Mouse (Mus musculus) layer of hippocampus, postnatal 10 days (tissue): ENCODE measurements around the gene Trmt44. TPM values are rescaled to one million over a fixed set of nuclear protein-coding genes. Genes with fewer than 3 reads are reported as not detected.
A peak's percentile ranks its signal among the peaks of the same experiment; 100 is the strongest.

ENCODE experiments used
- DNase-seq, 2 experiments: peaks; one replicate each; pipeline ENCODE4 v3.0.0; 2021; ENCODE audit warnings: low spot score in 2 of 2
- total RNA-seq, 2 experiments: library from RNA; stranded (reverse); gene quantifications; 2 replicates each; pipeline ENCODE4 v1.2.3; 2021

Gene Trmt44
- total RNA-seq, 2 experiments from 2014 or later: 8.3 to 9.5 TPM

DNA sequence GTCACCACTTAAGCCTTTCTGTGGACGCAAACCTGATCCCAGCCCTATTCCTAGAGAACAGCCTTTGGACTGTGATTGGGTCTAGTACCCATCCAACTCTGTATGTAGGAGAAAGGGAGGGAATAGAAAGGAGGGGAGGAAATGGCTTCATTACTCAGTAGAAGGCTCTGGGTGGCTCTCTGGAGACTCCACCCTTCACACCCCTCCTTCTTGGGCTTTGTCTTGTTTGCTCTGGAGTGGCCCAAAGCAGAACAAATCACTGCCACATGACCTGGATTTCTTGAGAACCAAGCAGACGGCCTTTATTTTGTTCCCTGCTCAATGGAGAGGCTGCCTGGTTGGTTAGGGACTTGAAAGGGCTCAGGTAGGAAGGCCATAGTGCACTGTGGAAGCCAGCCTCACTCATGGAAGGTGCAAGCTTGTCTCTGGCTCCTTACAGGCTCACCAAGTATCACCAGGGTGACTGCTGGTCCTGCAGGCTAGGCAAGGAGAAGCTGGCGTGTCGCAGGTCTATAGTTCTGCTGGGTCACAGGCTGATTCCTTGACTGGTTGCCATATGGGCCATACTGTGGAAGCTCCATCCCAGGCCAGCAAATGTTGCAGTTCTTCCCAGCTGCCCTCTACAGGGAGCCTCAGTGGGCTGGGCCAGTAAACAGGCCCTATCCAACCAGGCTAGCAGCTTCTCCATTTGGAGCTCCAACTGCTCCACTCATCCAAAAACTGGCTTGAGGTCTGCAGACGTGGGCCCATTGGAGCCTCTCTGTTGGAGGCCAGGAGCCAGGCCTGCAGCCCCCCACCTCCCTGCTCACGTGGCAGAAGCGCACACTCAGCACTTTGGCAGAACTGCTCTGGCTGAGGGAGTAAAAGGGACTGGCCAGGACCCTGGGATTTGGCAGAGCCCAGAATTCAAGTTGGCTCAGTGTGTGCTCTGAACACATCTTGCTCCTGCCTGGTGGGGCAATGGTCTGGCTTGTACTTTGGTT is 22.7 kb downstream of the Trmt44 start:
- peak; percentile 40 to 56 for DNase-seq

DNA sequence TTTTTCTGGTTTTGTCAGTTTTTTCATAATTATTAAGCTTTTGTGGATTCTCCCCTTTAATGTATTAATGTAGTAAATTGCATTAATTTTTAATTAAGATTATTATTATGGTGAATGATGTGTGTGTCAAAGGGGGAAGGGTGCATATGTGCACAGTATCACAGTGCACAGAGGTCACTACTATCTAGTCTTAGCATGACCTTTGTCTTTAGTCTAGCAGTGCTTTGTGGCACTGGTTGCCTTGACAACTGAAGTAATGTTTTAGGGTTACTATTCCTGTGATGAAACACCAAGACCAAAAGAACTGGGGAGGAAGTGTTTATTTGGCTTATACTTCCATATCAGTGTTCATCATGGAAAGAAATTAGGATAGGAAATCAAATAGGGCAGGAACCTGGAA is 28.7 kb downstream of the Trmt44 start:
- DNase-seq: no peak

DNA sequence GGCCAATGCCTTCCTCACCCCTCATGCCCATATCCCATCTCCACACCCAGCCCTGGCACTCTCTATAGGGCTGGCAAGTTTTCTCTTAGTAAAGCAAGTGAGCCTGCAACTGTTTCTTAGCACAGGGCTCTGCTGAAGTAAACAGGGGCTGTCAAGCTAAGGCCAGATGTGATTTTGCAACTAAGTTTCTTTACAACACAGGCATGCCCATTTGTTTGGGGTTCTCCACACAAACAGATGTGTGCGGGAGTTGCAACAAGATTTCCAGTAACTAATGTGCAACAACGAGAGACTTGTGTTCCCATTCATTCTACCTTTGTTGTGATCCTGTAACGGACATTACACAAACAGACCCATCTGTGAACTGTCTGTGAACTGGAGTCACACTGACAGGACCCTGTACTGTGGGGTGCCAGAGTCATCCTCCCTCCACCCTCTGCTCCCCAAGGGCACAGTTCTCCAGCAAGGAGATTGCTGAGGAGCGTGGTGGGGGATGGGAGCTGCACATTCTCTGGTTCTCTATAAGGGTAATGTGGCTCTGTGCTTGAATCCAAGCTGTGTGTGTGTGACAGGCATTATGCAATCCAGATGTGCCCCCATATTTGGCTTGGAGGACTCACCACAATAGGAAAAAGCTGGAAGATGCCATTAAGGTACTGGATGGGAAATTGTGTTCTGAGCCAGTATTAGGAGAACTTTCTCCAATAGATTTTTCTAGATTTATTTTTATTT is 33.6 kb downstream of the Trmt44 start:
- DNase-seq: no peak

- DNase-seq: no peak
Measured at GRCm38 (mm10) chr5:35540555-35540954, 34.3 kb downstream of the Trmt44 start.

GRCm38 (mm10) chr5:35539576-35539975 is 35.3 kb downstream of the Trmt44 start:
- DNase-seq: no peak

GRCm38 (mm10) chr5:35538022-35538421 is 36.8 kb downstream of the Trmt44 start:
- DNase-seq: no peak

- no peak for DNase-seq
Measured at GRCm38 (mm10) chr5:35537474-35537873, 37.4 kb downstream of the Trmt44 start.

DNA sequence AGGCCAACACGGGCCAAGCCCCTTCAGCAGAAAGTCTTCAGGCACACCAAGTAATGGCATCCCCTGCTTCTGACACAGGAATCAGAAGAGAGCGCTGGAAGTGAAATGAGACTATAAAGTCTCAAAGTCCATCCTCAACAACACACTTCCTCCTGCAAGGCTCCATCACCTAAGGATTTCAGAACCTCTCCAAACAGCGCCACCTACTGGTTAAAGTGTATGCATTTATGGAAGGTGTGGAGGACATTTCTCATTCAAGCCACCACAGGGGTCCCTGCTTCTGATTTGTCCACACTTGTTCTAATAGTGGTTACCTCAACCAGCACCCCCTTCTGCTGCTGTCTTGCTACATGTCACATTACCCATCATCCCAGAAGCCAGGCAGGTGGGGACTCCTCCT is 38.6 kb downstream of the Trmt44 start:
- DNase-seq: no peak

GRCm38 (mm10) chr5:35531586-35531985 is 43.3 kb downstream of the Trmt44 start:
- no peak for DNase-seq

DNA sequence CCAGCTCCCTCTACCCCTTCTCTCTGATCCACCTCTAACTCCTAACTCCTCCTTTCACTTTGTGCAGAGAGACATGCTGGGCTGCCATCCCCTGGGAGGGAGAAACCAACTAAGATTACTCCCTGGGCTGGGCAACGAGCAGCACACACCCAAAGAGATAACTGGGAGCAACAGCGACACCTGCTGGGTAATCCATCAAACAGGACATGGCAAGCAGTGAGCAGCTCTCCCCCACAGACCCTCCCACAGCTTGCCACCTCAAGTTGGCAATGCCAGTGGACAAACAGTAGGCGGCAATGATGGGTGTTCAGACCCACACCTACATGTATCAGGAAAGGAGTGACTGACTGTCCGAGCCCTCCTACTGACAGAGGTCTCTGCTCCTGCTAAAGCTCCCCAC is 44.4 kb downstream of the Trmt44 start:
- DNase-seq: peak; percentile 72

DNA sequence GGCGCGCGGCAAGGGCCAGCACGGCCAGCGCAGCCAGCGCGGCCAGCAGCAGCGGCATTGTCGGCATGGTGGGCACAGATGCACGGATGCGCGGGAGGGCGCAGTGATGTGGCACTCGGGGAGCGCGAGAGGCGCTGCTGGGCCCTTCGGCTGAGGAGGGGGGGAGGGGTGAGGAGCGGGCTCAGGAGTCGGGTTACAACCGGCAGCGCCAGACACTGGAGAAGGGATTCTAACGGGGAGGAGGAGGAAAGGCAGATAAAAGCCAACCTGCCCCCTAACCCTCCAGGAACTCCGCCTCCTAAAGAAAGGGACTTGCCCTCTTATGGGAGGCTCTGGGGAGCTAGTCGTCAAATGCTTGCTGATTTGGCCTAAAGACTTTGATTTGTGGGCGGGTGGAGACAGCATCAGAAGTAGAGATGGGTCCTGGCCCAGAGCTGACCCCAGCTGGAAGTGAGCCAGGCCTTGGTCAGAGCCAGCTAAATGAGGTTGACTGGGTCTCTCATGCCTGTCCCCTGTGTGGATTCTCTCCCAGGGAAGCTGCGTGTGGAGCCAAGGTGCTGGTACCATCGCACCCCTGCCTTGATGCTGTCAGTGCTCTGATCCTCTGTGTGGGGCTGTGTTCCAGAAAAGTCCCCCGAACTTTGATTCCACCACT is 49.3 kb downstream of the Trmt44 start, which contains the start of gene Cpz:
Gene Cpz (minus strand): TSS at position 230 of the 655 bp plus-strand sequence.
- DNase-seq: no peak

- no peak for DNase-seq
Measured at GRCm38 (mm10) chr5:35524381-35524780, 50.5 kb downstream of the Trmt44 start.

DNA sequence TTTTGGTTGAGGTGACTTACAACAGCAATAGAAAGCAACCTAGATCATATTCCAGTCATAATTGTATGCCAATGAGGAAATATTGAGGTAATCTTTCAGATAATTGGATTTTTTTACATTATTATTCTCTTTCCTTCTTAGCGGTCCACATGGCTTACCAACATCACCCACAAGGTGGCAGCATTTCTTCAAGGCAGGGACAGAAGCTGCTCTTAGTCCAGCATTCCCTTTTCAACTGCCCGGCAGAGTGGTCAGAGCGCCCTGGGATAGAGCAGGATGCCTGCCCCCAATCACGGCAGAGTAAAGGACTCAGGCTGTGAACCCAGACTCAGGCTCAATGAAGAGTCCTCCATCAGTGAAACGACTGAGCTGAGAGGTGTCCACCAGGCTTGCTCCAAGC is 51.1 kb downstream of the Trmt44 start:
- DNase-seq: peak; percentile 82 to 83

DNA sequence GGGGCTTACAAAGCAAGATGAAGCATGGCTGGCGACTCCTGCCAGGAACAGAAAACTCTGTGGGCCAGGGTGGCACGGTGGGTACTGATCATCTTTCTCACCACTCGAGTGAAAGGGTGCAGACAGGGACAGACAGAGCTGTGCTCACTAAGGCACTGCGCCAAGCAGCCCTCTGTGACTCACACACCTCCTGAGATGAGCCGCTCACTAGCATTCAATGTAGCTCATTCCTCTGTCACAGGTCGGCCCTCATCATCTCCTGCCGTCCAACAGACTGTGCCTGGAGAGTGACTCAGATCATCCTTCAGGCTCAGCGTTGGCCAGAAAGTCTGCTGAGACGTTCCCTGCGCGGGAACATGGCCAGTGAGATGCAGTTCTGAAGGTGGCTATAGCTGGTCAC is 58.1 kb downstream of the Trmt44 start:
- DNase-seq: no peak

DNA sequence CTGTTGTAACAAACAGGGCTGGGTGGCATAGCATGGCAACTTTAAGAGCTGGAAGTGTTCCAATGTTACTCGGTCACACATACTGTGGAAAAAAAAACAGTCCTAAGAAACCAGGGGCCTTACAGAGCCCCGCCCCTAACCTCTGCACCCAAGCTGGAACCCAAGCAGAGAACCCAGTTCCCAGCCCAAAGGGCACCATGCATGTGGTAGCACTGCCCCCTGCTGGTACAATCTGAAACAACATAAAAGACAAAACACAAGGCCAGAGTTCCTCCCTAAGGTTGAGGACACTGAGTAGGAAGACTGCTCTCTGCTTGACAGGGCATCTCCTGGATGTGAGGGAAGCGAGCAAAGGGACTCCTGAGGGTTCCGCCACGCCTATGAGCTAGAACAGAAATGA is 64.3 kb downstream of the Trmt44 start:
- DNase-seq: peak; percentile 77 to 82

Other genes starting within 250 kb of the Trmt44 start
- not detected for gene Hmx1, start 186.0 kb downstream of the Trmt44 start, total RNA-seq
- 1 to 10 TPM; 1.3 to 1.6 TPM for gene Cpz, start 49.4 kb downstream of the Trmt44 start, total RNA-seq
- gene Acox3, start 8.0 kb upstream of the Trmt44 start, total RNA-seq: 10 to 100 TPM; 26.8 to 31.6 TPM
- gene Htra3, start 104.7 kb upstream of the Trmt44 start, total RNA-seq: 10 to 100 TPM; 15.4 to 18.2 TPM
- 1 to 10 TPM; 2.5 TPM for gene Sh3tc1, start 164.9 kb upstream of the Trmt44 start, total RNA-seq
- gene Ablim2, start 182.8 kb upstream of the Trmt44 start, total RNA-seq: 10 to 100 TPM; 66.2 to 73.0 TPM